Mouse (Mus musculus) MEL-GATA-1-ER (cell line): ENCODE results near the gene Cnnm1.
A peak's percentile ranks its signal among the peaks of the same experiment; 100 is the strongest.

ENCODE experiments used
- DNase-seq: peaks from one replicate; pipeline ENCODE4 v3.0.0-alpha.2; 2012; ENCODE audit warnings: low read depth; ENCODE audit errors: extremely low read depth

The Cnnm1 gene

DNA sequence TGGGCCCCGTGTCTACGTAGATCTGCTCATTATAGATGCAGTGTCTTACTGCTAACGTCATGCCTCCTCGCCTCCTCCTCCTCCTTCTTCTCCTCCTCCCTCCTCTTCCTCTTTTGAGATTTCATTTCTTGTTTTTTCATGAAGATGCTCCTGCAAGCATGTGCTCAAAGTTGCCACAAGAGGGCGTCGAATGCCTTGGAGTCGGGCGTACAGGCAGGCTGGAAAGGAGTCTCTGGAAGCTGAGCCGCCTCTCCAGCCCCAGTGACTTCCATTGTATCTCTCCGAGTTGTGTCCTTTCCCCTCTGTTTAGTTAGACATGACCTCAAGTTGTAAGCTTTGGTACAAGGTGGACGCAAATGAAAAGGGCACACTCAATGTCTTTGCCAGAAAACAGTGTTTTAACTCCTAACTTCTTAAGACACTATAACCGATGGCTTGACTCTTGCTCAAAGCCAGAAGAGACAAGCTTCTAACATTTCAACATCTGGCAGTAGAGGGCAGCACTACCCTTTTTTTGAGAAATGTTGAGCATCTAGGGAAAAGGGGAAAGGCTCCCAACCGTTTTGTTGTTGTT is 90.0 kb downstream of the Cnnm1 start:
- peak; percentile 96 for DNase-seq

DNA sequence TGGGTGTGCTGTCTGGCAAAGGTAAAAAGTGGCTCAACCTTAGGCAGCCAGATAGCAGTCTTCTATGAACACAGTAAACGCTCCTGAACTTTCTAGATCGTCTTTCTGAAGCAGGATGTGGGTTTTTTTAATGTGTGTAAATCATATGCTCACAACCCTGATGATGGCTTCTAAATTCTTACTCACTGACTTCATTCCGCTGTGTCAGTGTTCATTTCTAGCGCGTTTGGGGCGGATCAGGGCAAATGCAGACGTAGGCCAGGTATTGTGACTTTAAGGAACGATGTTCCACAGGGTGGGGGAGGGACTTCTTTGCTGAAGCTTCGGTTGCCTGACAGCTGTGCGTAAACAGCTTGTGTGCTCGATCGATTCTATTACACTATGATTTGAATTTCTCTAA is 90.7 kb downstream of the Cnnm1 start:
- DNase-seq, result no peak

DNA sequence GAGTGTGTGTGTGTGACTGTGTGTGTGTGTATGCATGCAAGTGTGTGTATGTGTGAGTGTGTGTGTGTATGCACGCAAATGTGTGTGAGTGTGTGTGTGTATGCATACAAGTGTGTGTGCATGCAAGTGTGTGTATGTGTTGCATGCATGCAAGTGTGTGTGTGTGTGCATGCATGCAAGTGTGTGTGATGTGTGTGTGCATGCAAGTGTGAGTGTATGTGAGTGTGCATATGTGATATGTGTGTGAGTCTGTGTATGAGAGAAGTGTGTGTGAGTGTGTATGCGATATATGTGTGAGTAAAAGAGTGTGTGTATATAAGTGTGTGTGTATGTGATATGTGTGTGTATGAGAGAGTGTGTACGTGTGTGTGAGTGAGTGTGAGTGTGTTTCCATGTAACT is 95.1 kb downstream of the Cnnm1 start:
- DNase-seq, result no peak

DNA sequence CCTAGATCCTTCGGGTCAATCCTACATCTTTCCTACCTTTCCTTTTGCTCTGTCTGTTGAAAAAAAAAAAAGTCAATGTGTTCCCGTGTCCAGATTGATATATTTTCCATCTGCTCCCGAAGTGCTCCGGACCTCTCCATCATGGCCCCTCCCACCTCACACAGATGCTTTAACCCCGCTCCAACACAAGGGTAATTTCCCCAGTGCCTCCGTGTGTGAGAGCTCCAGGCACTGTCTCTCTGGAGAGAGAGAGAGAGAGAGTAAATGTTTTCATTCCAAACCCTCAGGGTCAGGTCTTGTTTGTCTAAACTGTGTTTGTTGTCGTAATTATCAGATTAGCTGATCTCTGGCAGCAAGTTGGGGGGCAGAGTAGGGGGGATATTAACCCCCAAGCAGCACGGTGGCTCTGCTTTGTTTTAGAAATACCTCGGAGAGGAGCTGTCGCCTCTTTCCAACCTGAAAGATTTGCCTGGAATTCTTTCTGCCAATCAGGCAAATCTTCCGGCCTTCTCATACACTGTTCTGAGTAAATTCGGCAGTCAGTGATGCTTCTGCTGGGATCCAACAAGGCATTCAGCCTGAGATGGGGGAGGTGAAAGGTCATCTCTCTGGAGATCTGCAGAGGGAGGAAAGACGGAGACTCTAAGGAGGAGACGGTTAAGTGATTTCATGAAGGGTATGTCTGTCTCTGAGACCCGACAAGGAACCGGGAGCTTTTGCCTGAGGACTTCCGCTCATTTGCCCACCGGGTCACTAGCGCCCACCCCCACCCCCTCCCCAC is 106.3 kb downstream of the Cnnm1 start:
- no peak for DNase-seq
